Mouse (Mus musculus): ENCODE measurements around the gene Farsa. TPM values are rescaled to one million over a fixed set of nuclear protein-coding genes. Genes with fewer than 3 reads are reported as not detected.
"Not testable (repeated sequence)": the region's sequence is repeated elsewhere in the genome, so short reads cannot be mapped to it uniquely, and the experiment has no call there.

The Farsa gene
- polyA plus RNA-seq, 1 experiment from 2014 or later, result 84.4 TPM

GRCm38 (mm10) chr8:84902920-84903661 is 46.3 kb downstream of the Farsa start:
- Histone ChIP-seq H3K4me3 (ENCODE audit: low read depth, low read length) (peak overlapping the region; percentile 48), H3K27me3 (ENCODE audit: control insufficient read depth, insufficient read depth, low read length) (peaks cover 6% of the 10 kb centered on the region; the same call in 1 of the 2 replicates), H3K4me1 (ENCODE audit: control insufficient read depth, insufficient read depth, low read length) (peaks cover 7% of the 10 kb centered on the region; the same call in 1 of the 2 replicates), H3K9ac (ENCODE audit: low read length) (peak overlapping the region; percentile 66), H3K4me2 (peak overlapping the region; percentile 83), H3K9me3 (ENCODE audit: control insufficient read depth, low read length) (no peaks in the 10 kb centered on the region), H3K36me3 (ENCODE audit: control insufficient read depth, insufficient read depth, low read length) (no peaks in the 10 kb centered on the region), H3K27ac (ENCODE audit: low read depth, low read length) (no peak overlapping the region)
- DNase-seq (ENCODE audit: low spot score, missing footprints) (peak; percentile 99), ATAC-seq (ENCODE audit: low FRiP score) (peak; percentile 90)
- WGBS, result under 1% methylated on average over 67 of the region's 68 CpGs

- whole genome bisulfite sequencing, result 91% methylated on average over 7 of the region's 7 CpGs
- no peak for DNase-seq (ENCODE audit: low spot score, missing footprints)
- H3K9ac ChIP-seq (ENCODE audit: low read length), result no peak overlapping the region
Measured at GRCm38 (mm10) chr8:84904351-84904750, 47.6 kb downstream of the Farsa start.

GRCm38 (mm10) chr8:84907037-84907436 is 50.2 kb downstream of the Farsa start:
- no peaks in the 10 kb centered on the region for H3K9me3 ChIP-seq (ENCODE audit: control insufficient read depth, low read length)
- H3K9ac ChIP-seq (ENCODE audit: low read length), result no peak overlapping the region
- H3K4me2 ChIP-seq, result no peak overlapping the region
- ATAC-seq (ENCODE audit: low FRiP score) (no peak), DNase-seq (ENCODE audit: low spot score, missing footprints) (no peak)
- H3K4me3 ChIP-seq (ENCODE audit: low read depth, low read length), result no peak overlapping the region
- H3K36me3 ChIP-seq (ENCODE audit: control insufficient read depth, insufficient read depth, low read length), result no peaks in the 10 kb centered on the region
- WGBS, result 91% methylated on average over 9 of the region's 9 CpGs
- H3K27me3 ChIP-seq (ENCODE audit: control insufficient read depth, insufficient read depth, low read length), result peaks cover 23% of the 10 kb centered on the region
- H3K27ac ChIP-seq (ENCODE audit: low read depth, low read length), result no peak overlapping the region
- H3K4me1 ChIP-seq (ENCODE audit: control insufficient read depth, insufficient read depth, low read length), result peaks cover 14% of the 10 kb centered on the region

More at GRCm38 (mm10) chr8:84904351-84904750, 47.6 kb downstream of the Farsa start:
- no peak for ATAC-seq (ENCODE audit: low FRiP score)
- H3K27ac ChIP-seq (ENCODE audit: low read depth, low read length), result no peak overlapping the region
- no peaks in the 10 kb centered on the region for H3K9me3 ChIP-seq (ENCODE audit: control insufficient read depth, low read length)
- H3K4me1 ChIP-seq (ENCODE audit: control insufficient read depth, insufficient read depth, low read length), result peaks cover 14% of the 10 kb centered on the region
- no peak overlapping the region for H3K4me2 ChIP-seq
- no peaks in the 10 kb centered on the region for H3K36me3 ChIP-seq (ENCODE audit: control insufficient read depth, insufficient read depth, low read length)
- peaks cover 8% of the 10 kb centered on the region for H3K27me3 ChIP-seq (ENCODE audit: control insufficient read depth, insufficient read depth, low read length)
- H3K4me3 ChIP-seq (ENCODE audit: low read depth, low read length), result no peak overlapping the region

GRCm38 (mm10) chr8:84907493-84907892 is 50.7 kb downstream of the Farsa start:
- no peak for ATAC-seq (ENCODE audit: low FRiP score)
- WGBS, result 78% methylated on average over 8 of the region's 8 CpGs
- Histone ChIP-seq H3K9me3 (ENCODE audit: control insufficient read depth, low read length) (no peaks in the 10 kb centered on the region), H3K36me3 (ENCODE audit: control insufficient read depth, insufficient read depth, low read length) (no peaks in the 10 kb centered on the region), H3K27me3 (ENCODE audit: control insufficient read depth, insufficient read depth, low read length) (peaks cover 24% of the 10 kb centered on the region), H3K4me1 (ENCODE audit: control insufficient read depth, insufficient read depth, low read length) (peaks cover 12% of the 10 kb centered on the region), H3K27ac (ENCODE audit: low read depth, low read length) (no peak overlapping the region), H3K9ac (ENCODE audit: low read length) (no peak overlapping the region), H3K4me3 (ENCODE audit: low read depth, low read length) (no peak overlapping the region), H3K4me2 (no peak overlapping the region)
- DNase-seq (ENCODE audit: low spot score, missing footprints), result no peak

- not testable (repeated sequence) for H3K36me3 ChIP-seq (ENCODE audit: control insufficient read depth, insufficient read depth, low read length); H3K9ac ChIP-seq (ENCODE audit: low read length); DNase-seq (ENCODE audit: low spot score, missing footprints); H3K9me3 ChIP-seq (ENCODE audit: control insufficient read depth, low read length); H3K27ac ChIP-seq (ENCODE audit: low read depth, low read length)
- Histone ChIP-seq H3K4me1 (ENCODE audit: control insufficient read depth, insufficient read depth, low read length) (peaks cover 14% of the 10 kb centered on the region), H3K4me2 (peak overlapping the region; percentile 84), H3K4me3 (ENCODE audit: low read depth, low read length) (peak overlapping the region; percentile 40), H3K27me3 (ENCODE audit: control insufficient read depth, insufficient read depth, low read length) (peaks cover 29% of the 10 kb centered on the region)
- ATAC-seq (ENCODE audit: low FRiP score), result peak; percentile 8; the same call in 1 of the 2 replicates
- 28% methylated on average over 7 of the region's 7 CpGs for WGBS
Measured at GRCm38 (mm10) chr8:84907979-84908378, 51.2 kb downstream of the Farsa start.

GRCm38 (mm10) chr8:84908421-84909161 is 51.8 kb downstream of the Farsa start, which contains the start of gene Dnase2a:
Gene Dnase2a (plus strand): TSS chr8:84908560.
- no peak within 1 kb of the TSS for H3K27ac ChIP-seq (ENCODE audit: low read depth, low read length)
- peak within 1 kb of the TSS; percentile 84 for H3K4me2 ChIP-seq
- peak within 1 kb of the TSS; percentile 40 for H3K4me3 ChIP-seq (ENCODE audit: low read depth, low read length)
- no peaks in the 10 kb centered on the region for H3K36me3 ChIP-seq (ENCODE audit: control insufficient read depth, insufficient read depth, low read length)
- no peaks in the 10 kb centered on the region for H3K9me3 ChIP-seq (ENCODE audit: control insufficient read depth, low read length)
- DNase-seq (ENCODE audit: low spot score, missing footprints) (peak; percentile 98), ATAC-seq (ENCODE audit: low FRiP score) (peak; percentile 93)
- peak within 1 kb of the TSS; percentile 67 for H3K9ac ChIP-seq (ENCODE audit: low read length)
- under 1% methylated on average over 44 of the region's 45 CpGs for WGBS
- H3K4me1 ChIP-seq (ENCODE audit: control insufficient read depth, insufficient read depth, low read length), result peaks cover 13% of the 10 kb centered on the region
- H3K27me3 ChIP-seq (ENCODE audit: control insufficient read depth, insufficient read depth, low read length), result peaks cover 35% of the 10 kb centered on the region

- WGBS, result 50% methylated on average over 20 of the region's 20 CpGs
- Histone ChIP-seq H3K4me3 (ENCODE audit: low read depth, low read length) (peak overlapping the region; percentile 40), H3K27me3 (ENCODE audit: control insufficient read depth, insufficient read depth, low read length) (peaks cover 42% of the 10 kb centered on the region), H3K4me2 (peak overlapping the region; percentile 84), H3K9ac (ENCODE audit: low read length) (peak overlapping the region; percentile 67), H3K9me3 (ENCODE audit: control insufficient read depth, low read length) (no peaks in the 10 kb centered on the region), H3K4me1 (ENCODE audit: control insufficient read depth, insufficient read depth, low read length) (peaks cover 13% of the 10 kb centered on the region), H3K36me3 (ENCODE audit: control insufficient read depth, insufficient read depth, low read length) (no peaks in the 10 kb centered on the region), H3K27ac (ENCODE audit: low read depth, low read length) (no peak overlapping the region)
- DNase-seq (ENCODE audit: low spot score, missing footprints) (no peak), ATAC-seq (ENCODE audit: low FRiP score) (no peak)
Measured at GRCm38 (mm10) chr8:84909162-84909767, 52.5 kb downstream of the Farsa start.

- H3K4me3 ChIP-seq (ENCODE audit: low read depth, low read length), result no peak overlapping the region
- no peak overlapping the region for H3K27ac ChIP-seq (ENCODE audit: low read depth, low read length)
- H3K9ac ChIP-seq (ENCODE audit: low read length), result no peak overlapping the region
- no peak for DNase-seq (ENCODE audit: low spot score, missing footprints)
- 84% methylated on average over 5 of the region's 5 CpGs for WGBS
- H3K4me1 ChIP-seq (ENCODE audit: control insufficient read depth, insufficient read depth, low read length), result peaks cover 13% of the 10 kb centered on the region
- peaks cover 43% of the 10 kb centered on the region for H3K27me3 ChIP-seq (ENCODE audit: control insufficient read depth, insufficient read depth, low read length)
- ATAC-seq (ENCODE audit: low FRiP score), result no peak
- H3K36me3 ChIP-seq (ENCODE audit: control insufficient read depth, insufficient read depth, low read length), result no peaks in the 10 kb centered on the region
- H3K9me3 ChIP-seq (ENCODE audit: control insufficient read depth, low read length), result no peaks in the 10 kb centered on the region
- no peak overlapping the region for H3K4me2 ChIP-seq
Measured at GRCm38 (mm10) chr8:84909949-84910348, 53.2 kb downstream of the Farsa start.

All from midbrain, embryonic 11.5 days (tissue).